Mouse (Mus musculus): ENCODE results near the gene 4930522H14Rik. TPM values are rescaled to one million over a fixed set of nuclear protein-coding genes. Genes with fewer than 3 reads are reported as not detected.

Gene 4930522H14Rik
- total RNA-seq (2014; fragmentation: Nextera tagmentation) (not detected in 2 replicates), total RNA-seq (2017) (0.82 TPM in 1 of 2 replicates, not detected in the other), polyA plus RNA-seq (2012) (not detected in 2 replicates)

DNA sequence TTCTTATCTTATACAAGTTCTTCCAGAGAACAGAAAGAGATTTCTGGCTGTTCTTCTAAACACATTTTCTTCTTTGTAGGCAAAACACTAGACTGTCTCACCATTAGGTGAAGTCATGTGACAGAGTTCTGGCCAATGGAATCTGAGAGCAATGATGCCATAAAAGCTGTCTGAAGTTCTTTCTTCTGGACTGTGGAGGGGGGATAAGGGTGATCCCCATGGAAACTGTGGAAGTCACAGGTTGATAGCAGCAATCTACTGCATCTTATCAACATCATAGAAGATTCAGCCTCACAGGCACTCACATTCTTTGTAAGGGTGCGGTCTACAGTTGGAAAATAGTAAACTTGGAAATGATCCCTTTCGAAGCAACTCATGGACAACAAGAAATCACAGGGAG lies at the start of gene 4930522H14Rik:
4930522H14Rik (minus strand) TSS at position 187 of the 400 bp plus-strand sequence.
- no peak within 1 kb of the TSS for H3K4me3 ChIP-seq (ENCODE audit: low read depth, low read length)
- ATAC-seq (ENCODE audit: extremely low read depth, insufficient number of reproducible peaks, low FRiP score, poor library complexity, severe bottlenecking) (no peak), DNase-seq (ENCODE audit: low spot score) (no peak)
- no peaks in the 10 kb centered on the region for H3K9me3 ChIP-seq (replicated peaks)
- H3K36me3 ChIP-seq (replicated peaks) = no peaks in the 10 kb centered on the region
- no peak for TF ChIP-seq TAL1 (conservative IDR thresholded peaks at IDR 0.05; ENCODE audit: low read depth, low read length)
- TF ChIP-seq GATA1 (IDR thresholded peaks at IDR 0.05; ENCODE audit: borderline replicate concordance, low read length) = no peak
- no peak for TF ChIP-seq POLR2AphosphoS5 (IDR thresholded peaks at IDR 0.05; ENCODE audit: insufficient replicate concordance, low read depth, low read length)
- TF ChIP-seq GATA2 (IDR thresholded peaks at IDR 0.05; ENCODE audit: borderline replicate concordance, low read depth, low read length) = no peak
- no peak for TF ChIP-seq CTCF (IDR thresholded peaks at IDR 0.05; ENCODE audit: low read depth, low read length)
- H3K4me1 ChIP-seq (ENCODE audit: insufficient read depth, low read depth, low read length) = no peaks in the 10 kb centered on the region
- peaks cover 7% of the 10 kb centered on the region; the same call in 1 of the 2 replicates for H3K27me3 ChIP-seq (ENCODE audit: insufficient read depth, low read length)

DNA sequence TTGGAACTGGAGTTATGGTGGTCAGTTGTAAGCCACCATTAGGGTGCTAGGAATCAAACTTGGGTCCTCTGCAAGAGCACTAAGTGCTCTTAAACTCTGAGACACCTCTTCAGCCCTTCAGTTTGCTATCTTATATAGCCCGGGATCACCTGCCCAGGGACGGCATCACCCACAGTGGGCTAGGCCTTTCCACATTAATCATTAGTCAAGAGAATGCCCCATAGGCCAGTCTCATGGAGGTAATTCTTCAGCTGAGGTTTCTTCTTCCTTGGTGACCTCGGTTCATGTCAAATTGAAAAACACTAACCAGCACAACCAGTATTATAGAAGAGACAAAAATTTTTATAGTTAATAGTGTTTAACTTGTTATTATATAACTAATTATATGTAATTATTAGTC lies 47.3 kb upstream of the 4930522H14Rik start:
- no peak overlapping the region for H3K4me3 ChIP-seq (ENCODE audit: low read depth, low read length)
- H3K9me3 ChIP-seq (replicated peaks) = no peaks in the 10 kb centered on the region
- no peak for ATAC-seq (ENCODE audit: extremely low read depth, insufficient number of reproducible peaks, low FRiP score, poor library complexity, severe bottlenecking)
- TF ChIP-seq POLR2AphosphoS5 (IDR thresholded peaks at IDR 0.05; ENCODE audit: insufficient replicate concordance, low read depth, low read length) (no peak), GATA1 (IDR thresholded peaks at IDR 0.05; ENCODE audit: borderline replicate concordance, low read length) (no peak), CTCF (IDR thresholded peaks at IDR 0.05; ENCODE audit: low read depth, low read length) (no peak), TAL1 (conservative IDR thresholded peaks at IDR 0.05; ENCODE audit: low read depth, low read length) (no peak), GATA2 (IDR thresholded peaks at IDR 0.05; ENCODE audit: borderline replicate concordance, low read depth, low read length) (no peak)
- DNase-seq (ENCODE audit: low spot score) = no peak
- H3K27me3 ChIP-seq (ENCODE audit: insufficient read depth, low read length) = peaks cover 18% of the 10 kb centered on the region
- no peaks in the 10 kb centered on the region for H3K36me3 ChIP-seq (replicated peaks)
- no peaks in the 10 kb centered on the region; the same call in 1 of the 2 replicates for H3K4me1 ChIP-seq (ENCODE audit: insufficient read depth, low read depth, low read length)

DNA sequence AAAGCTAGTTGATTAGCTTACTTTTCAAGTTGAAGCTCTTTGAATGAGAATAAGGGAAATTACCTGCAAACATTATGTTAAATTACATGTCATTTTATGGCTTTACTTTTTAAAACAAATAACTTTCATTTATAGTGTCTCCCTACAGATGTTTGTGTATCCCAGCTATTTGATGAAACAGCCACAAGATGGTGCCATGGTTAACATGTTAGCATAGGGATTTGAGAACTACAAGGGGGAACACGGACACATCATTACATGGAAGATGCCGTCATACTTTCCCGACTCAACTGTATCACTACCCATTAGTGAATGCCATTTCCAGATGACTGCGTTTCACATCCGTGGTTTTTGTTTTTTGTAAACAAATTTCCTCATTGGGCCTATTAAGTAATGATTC lies 45.8 kb upstream of the 4930522H14Rik start:
- Histone ChIP-seq H3K4me1 (ENCODE audit: insufficient read depth, low read depth, low read length) (no peaks in the 10 kb centered on the region; the same call in 1 of the 2 replicates), H3K36me3 (replicated peaks) (no peaks in the 10 kb centered on the region), H3K9me3 (replicated peaks) (no peaks in the 10 kb centered on the region), H3K27me3 (ENCODE audit: insufficient read depth, low read length) (peaks cover 27% of the 10 kb centered on the region), H3K4me3 (ENCODE audit: low read depth, low read length) (no peak overlapping the region)
- ATAC-seq (ENCODE audit: extremely low read depth, insufficient number of reproducible peaks, low FRiP score, poor library complexity, severe bottlenecking) (no peak), DNase-seq (ENCODE audit: low spot score) (no peak)
- TF ChIP-seq GATA1 (IDR thresholded peaks at IDR 0.05; ENCODE audit: borderline replicate concordance, low read length) (no peak), GATA2 (IDR thresholded peaks at IDR 0.05; ENCODE audit: borderline replicate concordance, low read depth, low read length) (no peak), CTCF (IDR thresholded peaks at IDR 0.05; ENCODE audit: low read depth, low read length) (no peak), TAL1 (conservative IDR thresholded peaks at IDR 0.05; ENCODE audit: low read depth, low read length) (no peak), POLR2AphosphoS5 (IDR thresholded peaks at IDR 0.05; ENCODE audit: insufficient replicate concordance, low read depth, low read length) (no peak)

GRCm38 (mm10) chr4:109574845-109575244 lies 43.7 kb upstream of the 4930522H14Rik start:
- H3K27me3 ChIP-seq (ENCODE audit: insufficient read depth, low read length) = peaks cover 27% of the 10 kb centered on the region
- H3K9me3 ChIP-seq (replicated peaks) = no peaks in the 10 kb centered on the region
- H3K36me3 ChIP-seq (replicated peaks) = no peaks in the 10 kb centered on the region
- ATAC-seq (ENCODE audit: extremely low read depth, insufficient number of reproducible peaks, low FRiP score, poor library complexity, severe bottlenecking) (no peak), DNase-seq (ENCODE audit: low spot score) (no peak)
- H3K4me3 ChIP-seq (ENCODE audit: low read depth, low read length) = no peak overlapping the region
- no peak for TF ChIP-seq POLR2AphosphoS5 (IDR thresholded peaks at IDR 0.05; ENCODE audit: insufficient replicate concordance, low read depth, low read length)
- TF ChIP-seq CTCF (IDR thresholded peaks at IDR 0.05; ENCODE audit: low read depth, low read length) = no peak
- no peaks in the 10 kb centered on the region; the same call in 1 of the 2 replicates for H3K4me1 ChIP-seq (ENCODE audit: insufficient read depth, low read depth, low read length)

- no peaks in the 10 kb centered on the region for H3K9me3 ChIP-seq (replicated peaks)
- no peak for TF ChIP-seq TAL1 (conservative IDR thresholded peaks at IDR 0.05; ENCODE audit: low read depth, low read length)
- TF ChIP-seq CTCF (IDR thresholded peaks at IDR 0.05; ENCODE audit: low read depth, low read length) = no peak
- no peak for TF ChIP-seq GATA2 (IDR thresholded peaks at IDR 0.05; ENCODE audit: borderline replicate concordance, low read depth, low read length)
- TF ChIP-seq GATA1 (IDR thresholded peaks at IDR 0.05; ENCODE audit: borderline replicate concordance, low read length) = no peak
- no peak for TF ChIP-seq POLR2AphosphoS5 (IDR thresholded peaks at IDR 0.05; ENCODE audit: insufficient replicate concordance, low read depth, low read length)
- H3K4me3 ChIP-seq (ENCODE audit: low read depth, low read length) = no peak overlapping the region
- DNase-seq (ENCODE audit: low spot score) (no peak), ATAC-seq (ENCODE audit: extremely low read depth, insufficient number of reproducible peaks, low FRiP score, poor library complexity, severe bottlenecking) (no peak)
- no peaks in the 10 kb centered on the region for H3K36me3 ChIP-seq (replicated peaks)
- peaks cover 27% of the 10 kb centered on the region for H3K27me3 ChIP-seq (ENCODE audit: insufficient read depth, low read length)
- H3K4me1 ChIP-seq (ENCODE audit: insufficient read depth, low read depth, low read length) = no peaks in the 10 kb centered on the region; the same call in 1 of the 2 replicates
Measured at GRCm38 (mm10) chr4:109574331-109574730, 43.2 kb upstream of the 4930522H14Rik start.

GRCm38 (mm10) chr4:109572632-109573031 lies 41.5 kb upstream of the 4930522H14Rik start:
- H3K9me3 ChIP-seq (replicated peaks) = no peaks in the 10 kb centered on the region
- ATAC-seq (ENCODE audit: extremely low read depth, insufficient number of reproducible peaks, low FRiP score, poor library complexity, severe bottlenecking) (no peak), DNase-seq (ENCODE audit: low spot score) (no peak)
- TF ChIP-seq GATA2 (IDR thresholded peaks at IDR 0.05; ENCODE audit: borderline replicate concordance, low read depth, low read length) (no peak), TAL1 (conservative IDR thresholded peaks at IDR 0.05; ENCODE audit: low read depth, low read length) (no peak), GATA1 (IDR thresholded peaks at IDR 0.05; ENCODE audit: borderline replicate concordance, low read length) (no peak), CTCF (IDR thresholded peaks at IDR 0.05; ENCODE audit: low read depth, low read length) (no peak), POLR2AphosphoS5 (IDR thresholded peaks at IDR 0.05; ENCODE audit: insufficient replicate concordance, low read depth, low read length) (no peak)
- peaks cover 26% of the 10 kb centered on the region for H3K27me3 ChIP-seq (ENCODE audit: insufficient read depth, low read length)
- H3K36me3 ChIP-seq (replicated peaks) = no peaks in the 10 kb centered on the region
- H3K4me1 ChIP-seq (ENCODE audit: insufficient read depth, low read depth, low read length) = no peaks in the 10 kb centered on the region; the same call in 1 of the 2 replicates
- no peak overlapping the region for H3K4me3 ChIP-seq (ENCODE audit: low read depth, low read length)

All from G1E (cell line).